Mouse (Mus musculus): Measurements from ENCODE around the gene Ngef. TPM values are rescaled to one million over a fixed set of nuclear protein-coding genes. Genes with fewer than 3 reads are reported as not detected.

The Ngef gene
- polyA plus RNA-seq, 1 experiment from 2014 or later, result 13.3 TPM

DNA sequence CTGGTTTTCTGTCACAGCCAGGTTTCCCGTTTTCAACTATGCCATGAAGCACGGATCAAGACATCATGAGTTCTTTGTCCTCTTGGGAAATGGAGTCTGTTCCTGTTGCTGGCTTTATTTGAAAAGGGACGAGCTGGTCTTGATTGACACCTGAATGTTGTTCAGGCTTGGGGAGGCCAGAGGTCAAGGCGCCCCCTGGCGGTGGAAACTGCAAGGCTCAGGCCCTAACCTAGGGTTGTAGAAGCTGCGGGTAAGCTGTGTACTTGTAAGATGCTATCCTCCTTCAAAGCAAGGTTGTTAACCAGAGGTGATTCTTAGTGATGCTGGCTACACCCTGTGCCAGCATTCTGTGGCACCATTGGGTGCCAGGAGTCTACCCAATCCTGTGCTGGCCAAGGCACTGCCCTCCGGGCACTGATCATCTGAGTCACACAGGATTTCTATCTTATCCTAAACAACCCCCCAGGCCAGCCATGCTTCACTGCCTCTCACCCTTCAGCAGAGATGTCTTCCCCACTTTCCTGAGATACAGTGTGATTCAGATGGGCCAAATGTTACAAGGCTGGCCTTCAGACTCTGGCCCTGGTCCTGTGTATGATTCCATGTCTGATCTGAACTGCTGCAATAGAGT, 34.9 kb upstream of the Ngef start:
- H3K9me3 ChIP-seq (ENCODE audit: control insufficient read depth), result no peaks in the 10 kb centered on the region
- H3K27ac ChIP-seq (ENCODE audit: low read depth, low read length), result no peak overlapping the region
- peak; percentile 92 for TF ChIP-seq CTCF (IDR thresholded peaks at IDR 0.05; ENCODE audit: low read depth)
- H3K27me3 ChIP-seq (replicated peaks; ENCODE audit: control insufficient read depth, insufficient read depth, low read length), result no peaks in the 10 kb centered on the region
- WGBS, result 32% methylated on average over 7 of the region's 7 CpGs
- H3K4me3 ChIP-seq (ENCODE audit: low read depth, low read length), result no peak overlapping the region
- no peak overlapping the region for H3K4me2 ChIP-seq (replicated peaks; ENCODE audit: low read depth)
- H3K9ac ChIP-seq (ENCODE audit: low read depth, low read length), result no peak overlapping the region
- no peaks in the 10 kb centered on the region for H3K36me3 ChIP-seq (ENCODE audit: control insufficient read depth, insufficient read depth)
- H3K4me1 ChIP-seq (replicated peaks; ENCODE audit: control insufficient read depth, insufficient read depth, low read length), result no peaks in the 10 kb centered on the region
- peak; percentile 69; the same call in 1 of the 2 replicates for ATAC-seq

DNA sequence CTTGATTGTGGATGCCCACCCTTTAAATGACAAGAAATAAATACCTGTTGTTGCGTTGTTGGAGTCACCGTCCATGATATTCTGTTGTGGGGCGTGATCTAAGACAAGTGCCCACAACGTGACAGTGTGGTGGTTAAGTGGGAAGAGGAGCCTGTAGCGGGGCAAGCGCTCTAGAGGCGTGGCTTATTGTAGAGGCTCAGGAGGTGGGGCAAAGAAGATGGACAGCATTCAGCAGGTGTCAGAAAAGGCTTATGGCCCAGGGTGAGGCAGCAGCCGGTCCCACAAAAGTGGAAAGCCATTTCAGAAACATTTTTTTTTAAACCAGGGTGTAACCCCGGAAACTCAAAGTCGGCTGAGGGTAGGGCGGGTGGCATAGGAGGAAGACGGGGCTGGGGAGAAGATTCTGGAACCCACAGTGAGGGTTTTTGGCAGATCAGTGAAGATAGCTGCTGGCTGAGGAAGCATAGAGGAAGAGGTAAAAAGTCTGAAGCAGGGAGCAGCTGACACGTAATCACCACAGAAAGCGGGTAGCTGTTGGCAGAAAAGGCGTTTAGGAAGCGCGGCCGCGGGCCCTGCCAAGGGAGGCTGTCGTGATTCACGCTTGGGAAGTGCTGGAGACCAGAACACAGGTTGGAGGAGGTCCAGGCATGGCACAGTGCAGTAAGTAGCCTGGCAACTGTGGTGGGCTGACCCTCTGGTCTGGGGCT, 33.9 kb upstream of the Ngef start:
- Histone ChIP-seq H3K9me3 (ENCODE audit: control insufficient read depth) (no peaks in the 10 kb centered on the region), H3K4me1 (replicated peaks; ENCODE audit: control insufficient read depth, insufficient read depth, low read length) (no peaks in the 10 kb centered on the region), H3K4me2 (replicated peaks; ENCODE audit: low read depth) (no peak overlapping the region), H3K4me3 (ENCODE audit: low read depth, low read length) (no peak overlapping the region), H3K27ac (ENCODE audit: low read depth, low read length) (no peak overlapping the region), H3K27me3 (replicated peaks; ENCODE audit: control insufficient read depth, insufficient read depth, low read length) (no peaks in the 10 kb centered on the region), H3K9ac (ENCODE audit: low read depth, low read length) (no peak overlapping the region), H3K36me3 (ENCODE audit: control insufficient read depth, insufficient read depth) (no peaks in the 10 kb centered on the region)
- no peak for ATAC-seq
- WGBS, result 77% methylated on average over 21 of the region's 21 CpGs
- TF ChIP-seq CTCF (IDR thresholded peaks at IDR 0.05; ENCODE audit: low read depth), result no peak

DNA sequence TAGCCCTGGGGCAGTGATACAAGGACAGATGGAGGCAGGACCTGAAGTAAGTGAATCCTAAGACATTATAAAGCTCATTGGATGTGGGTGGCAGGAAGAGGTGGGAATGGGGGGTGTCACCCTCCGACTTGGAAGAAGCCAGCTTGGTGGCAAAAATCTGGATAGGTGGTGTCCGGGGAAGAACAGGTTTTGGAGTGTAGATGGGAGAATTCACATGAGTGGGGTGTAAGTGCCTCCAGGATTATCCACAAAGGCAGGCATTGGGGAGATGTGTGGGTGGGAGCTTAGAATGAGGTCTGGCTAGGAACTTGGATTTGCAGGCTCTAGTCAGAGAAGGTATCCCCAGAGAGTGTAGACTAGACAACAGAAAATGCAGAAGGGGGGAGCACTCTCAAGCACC, 31.6 kb upstream of the Ngef start:
- H3K4me1 ChIP-seq (replicated peaks; ENCODE audit: control insufficient read depth, insufficient read depth, low read length), result no peaks in the 10 kb centered on the region
- no peak overlapping the region for H3K9ac ChIP-seq (ENCODE audit: low read depth, low read length)
- H3K27me3 ChIP-seq (replicated peaks; ENCODE audit: control insufficient read depth, insufficient read depth, low read length), result no peaks in the 10 kb centered on the region
- H3K4me2 ChIP-seq (replicated peaks; ENCODE audit: low read depth), result no peak overlapping the region
- H3K27ac ChIP-seq (ENCODE audit: low read depth, low read length), result no peak overlapping the region
- no peak for ATAC-seq
- no peak overlapping the region for H3K4me3 ChIP-seq (ENCODE audit: low read depth, low read length)
- no peaks in the 10 kb centered on the region for H3K36me3 ChIP-seq (ENCODE audit: control insufficient read depth, insufficient read depth)
- WGBS, result 82% methylated on average over 2 of the region's 2 CpGs
- no peak for TF ChIP-seq CTCF (IDR thresholded peaks at IDR 0.05; ENCODE audit: low read depth)
- H3K9me3 ChIP-seq (ENCODE audit: control insufficient read depth), result no peaks in the 10 kb centered on the region

DNA sequence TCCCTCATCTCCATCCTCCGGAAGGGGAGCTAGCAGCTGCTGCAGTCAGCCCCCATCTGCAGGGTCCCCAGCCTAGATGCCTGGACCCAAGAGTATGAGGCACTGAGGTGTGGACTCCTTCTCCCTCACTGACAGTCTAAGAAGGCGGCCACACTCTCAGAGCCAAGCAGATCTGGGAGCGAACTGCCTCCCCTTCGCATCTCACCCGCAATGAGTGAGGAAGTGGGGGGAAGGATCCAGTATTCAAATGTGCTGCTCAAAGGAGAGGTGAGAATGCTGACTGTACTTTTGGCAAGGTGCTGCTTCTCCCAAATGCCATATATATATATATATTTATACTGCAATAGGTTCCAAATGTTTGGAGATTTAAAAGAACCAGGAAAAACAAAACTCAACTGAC, 29.7 kb upstream of the Ngef start:
- no peak overlapping the region for H3K27ac ChIP-seq (ENCODE audit: low read depth, low read length)
- H3K27me3 ChIP-seq (replicated peaks; ENCODE audit: control insufficient read depth, insufficient read depth, low read length), result no peaks in the 10 kb centered on the region
- H3K4me3 ChIP-seq (ENCODE audit: low read depth, low read length), result no peak overlapping the region
- no peaks in the 10 kb centered on the region for H3K36me3 ChIP-seq (ENCODE audit: control insufficient read depth, insufficient read depth)
- ATAC-seq, result no peak
- H3K9ac ChIP-seq (ENCODE audit: low read depth, low read length), result no peak overlapping the region
- TF ChIP-seq CTCF (IDR thresholded peaks at IDR 0.05; ENCODE audit: low read depth), result no peak
- 88% methylated on average over 5 of the region's 5 CpGs for WGBS
- no peaks in the 10 kb centered on the region for H3K9me3 ChIP-seq (ENCODE audit: control insufficient read depth)
- no peak overlapping the region for H3K4me2 ChIP-seq (replicated peaks; ENCODE audit: low read depth)
- H3K4me1 ChIP-seq (replicated peaks; ENCODE audit: control insufficient read depth, insufficient read depth, low read length), result no peaks in the 10 kb centered on the region

DNA sequence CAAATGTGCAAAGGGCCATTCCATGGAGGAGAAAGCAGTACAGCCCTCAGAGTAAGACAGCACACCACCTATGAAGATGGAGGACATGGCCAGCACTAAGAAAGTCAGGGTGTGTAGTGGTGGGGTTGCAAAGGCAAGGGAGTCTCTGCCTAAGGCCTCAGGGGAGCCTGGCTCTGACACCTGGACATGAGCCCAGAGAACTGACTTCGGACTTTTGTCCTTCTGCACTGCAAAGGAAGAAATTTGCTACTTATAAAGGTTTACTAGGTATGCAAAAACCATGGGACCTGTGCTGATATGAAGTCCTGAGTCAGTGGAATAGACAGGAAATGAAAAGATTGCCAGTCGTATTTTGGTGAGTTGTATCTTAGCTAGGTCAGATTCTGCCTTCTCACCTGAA, 28.1 kb upstream of the Ngef start:
- Histone ChIP-seq H3K36me3 (ENCODE audit: control insufficient read depth, insufficient read depth) (no peaks in the 10 kb centered on the region), H3K27ac (ENCODE audit: low read depth, low read length) (no peak overlapping the region), H3K9ac (ENCODE audit: low read depth, low read length) (no peak overlapping the region), H3K4me3 (ENCODE audit: low read depth, low read length) (no peak overlapping the region), H3K9me3 (ENCODE audit: control insufficient read depth) (no peaks in the 10 kb centered on the region), H3K27me3 (replicated peaks; ENCODE audit: control insufficient read depth, insufficient read depth, low read length) (no peaks in the 10 kb centered on the region), H3K4me2 (replicated peaks; ENCODE audit: low read depth) (no peak overlapping the region), H3K4me1 (replicated peaks; ENCODE audit: control insufficient read depth, insufficient read depth, low read length) (no peaks in the 10 kb centered on the region)
- WGBS, result 48% methylated on average over 2 of the region's 2 CpGs
- no peak for TF ChIP-seq CTCF (IDR thresholded peaks at IDR 0.05; ENCODE audit: low read depth)
- ATAC-seq, result no peak

DNA sequence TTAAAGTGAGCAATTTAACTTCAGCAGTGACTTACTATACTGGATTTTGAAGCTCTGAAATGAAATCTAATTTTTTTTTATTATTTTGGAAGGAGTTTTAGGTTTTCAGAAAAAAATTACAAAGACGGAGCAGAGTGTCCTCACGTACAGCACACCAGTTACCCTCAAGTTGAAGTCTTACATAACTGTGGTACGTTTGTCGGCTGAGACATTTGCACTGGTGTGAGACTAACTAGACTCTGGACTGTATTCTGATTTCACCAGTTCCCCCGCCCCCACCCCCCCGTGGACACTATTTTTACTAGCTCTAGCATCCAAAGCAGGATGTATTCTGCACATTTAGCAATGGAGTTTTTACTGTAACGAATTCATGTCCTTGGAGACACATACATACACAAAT, 26.9 kb upstream of the Ngef start:
- ATAC-seq, result no peak
- Histone ChIP-seq H3K9me3 (ENCODE audit: control insufficient read depth) (no peaks in the 10 kb centered on the region), H3K4me1 (replicated peaks; ENCODE audit: control insufficient read depth, insufficient read depth, low read length) (no peaks in the 10 kb centered on the region), H3K9ac (ENCODE audit: low read depth, low read length) (no peak overlapping the region), H3K36me3 (ENCODE audit: control insufficient read depth, insufficient read depth) (no peaks in the 10 kb centered on the region), H3K27ac (ENCODE audit: low read depth, low read length) (no peak overlapping the region), H3K4me2 (replicated peaks; ENCODE audit: low read depth) (no peak overlapping the region), H3K4me3 (ENCODE audit: low read depth, low read length) (no peak overlapping the region), H3K27me3 (replicated peaks; ENCODE audit: control insufficient read depth, insufficient read depth, low read length) (no peaks in the 10 kb centered on the region)
- TF ChIP-seq CTCF (IDR thresholded peaks at IDR 0.05; ENCODE audit: low read depth), result no peak
- WGBS, result 73% methylated on average over 7 of the region's 7 CpGs

Measured in intestine, postnatal 0 days (tissue).